Mouse (Mus musculus) cerebellum, adult 2 months (tissue): ENCODE data around the gene Utp11. TPM values are rescaled to one million over a fixed set of nuclear protein-coding genes. Genes with fewer than 3 reads are reported as not detected.

ENCODE experiments used
- DNase-seq, 2 experiments: peaks; one replicate each; pipeline ENCODE4 v3.0.0; 2021
- H3K27ac ChIP-seq: fragments of 200-500 bp; 2 replicates; pipeline ENCODE4 v1.5.1; 2012; ENCODE audit warnings: low read length, control low read depth, inconsistent platforms; ENCODE audit not compliant: insufficient read depth
- H3K27me3 ChIP-seq: fragments of 200-500 bp; 2 replicates; pipeline ENCODE4 v1.6.1; 2012; ENCODE audit warnings: inconsistent platforms, mild to moderate bottlenecking, low read length, moderate library complexity; ENCODE audit not compliant: control insufficient read depth, insufficient read depth
- H3K4me1 ChIP-seq: fragments of 200-500 bp; 2 replicates; pipeline ENCODE4 v1.6.1; 2011; ENCODE audit warnings: low read length; ENCODE audit not compliant: control insufficient read depth, insufficient read depth
- H3K4me3 ChIP-seq: fragments of 200-500 bp; replicated peaks from 2 replicates; pipeline ENCODE3; 2011; ENCODE audit warnings: mild to moderate bottlenecking, low read depth, low read length, control low read depth; ENCODE audit not compliant: insufficient read depth
- CTCF ChIP-seq: fragments of 200-500 bp; IDR thresholded peaks from 2 replicates; pipeline ENCODE4 v1.5.1; 2011; ENCODE audit warnings: low read depth, mild to moderate bottlenecking, control low read depth, low read length, moderate library complexity, borderline replicate concordance; ENCODE audit not compliant: insufficient read depth
- POLR2A ChIP-seq: fragments of 200-500 bp; IDR thresholded peaks from 2 replicates; pipeline ENCODE4 v1.6.1; 2011; ENCODE audit warnings: low read length, control low read depth, borderline replicate concordance; ENCODE audit not compliant: insufficient read depth
- WGBS: fragments of 180-500 bp; shearing (Covaris S2); methylation state at CpG from one replicate; pipeline ENCODE4 v1.1.7; 2018; 5-methylcytosine and 5-hydroxymethylcytosine counted together
- polyA plus RNA-seq: library from polyadenylated mRNA; depleted of rRNA; stranded (reverse); fragments of >200 nt; gene quantifications from 2 replicates; pipeline ENCODE4 v1.2.3, GENCODE M21; 2012; rRNA removed

Utp11 gene
- polyA plus RNA-seq, 1 experiment, result 19.4 TPM

DNA sequence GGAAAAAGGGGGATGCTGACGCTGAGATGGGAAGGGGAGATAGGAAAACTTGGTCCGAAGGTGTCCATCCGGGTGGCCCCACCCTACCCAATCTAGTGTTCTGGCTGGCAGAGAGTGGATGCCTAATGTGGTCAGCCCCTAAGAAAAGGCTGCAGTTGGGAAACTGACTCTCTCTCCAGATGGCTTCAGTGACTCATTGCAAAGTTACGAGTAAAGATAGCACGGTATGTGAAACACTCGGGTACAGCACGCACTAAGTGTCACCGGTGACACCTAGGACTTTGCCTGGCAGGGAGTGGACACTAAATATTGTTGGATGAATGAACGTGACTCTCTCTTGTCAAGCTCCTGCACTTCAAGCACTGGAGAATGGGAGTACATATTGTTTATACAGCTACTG lies 49.5 kb downstream of the Utp11 start:
- Histone ChIP-seq H3K27me3 (no peaks in the 10 kb centered on the region), H3K4me1 (no peaks in the 10 kb centered on the region), H3K4me3 (no peak overlapping the region), H3K27ac (no peak overlapping the region)
- TF ChIP-seq POLR2A, result no peak
- no peak for TF ChIP-seq CTCF
- WGBS, result 93% methylated on average over 9 of the region's 9 CpGs
- DNase-seq, result no peak

DNA sequence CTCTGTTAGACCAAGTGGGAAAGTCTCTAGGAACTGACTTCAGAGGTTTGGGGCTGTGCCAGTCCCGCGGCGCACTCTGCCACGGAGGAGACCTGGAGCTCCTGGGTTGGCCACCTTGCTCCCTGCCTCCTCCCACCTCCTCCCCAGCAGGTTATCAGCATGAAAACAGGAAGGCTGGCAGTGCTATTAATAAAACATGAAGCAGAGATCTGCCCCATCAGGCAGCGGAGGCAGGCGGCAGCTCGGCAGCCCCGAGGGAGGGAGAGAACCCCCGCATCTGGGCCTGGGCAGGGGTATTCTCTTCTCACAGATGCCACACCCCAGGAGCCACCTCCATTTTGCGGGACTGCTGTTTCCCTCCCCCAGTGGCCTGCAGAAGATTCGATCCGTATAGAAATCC lies 53.7 kb downstream of the Utp11 start:
- no peak overlapping the region for H3K27ac ChIP-seq
- no peaks in the 10 kb centered on the region for H3K27me3 ChIP-seq
- no peak for TF ChIP-seq CTCF
- no peak for DNase-seq
- no peaks in the 10 kb centered on the region for H3K4me1 ChIP-seq
- WGBS, result 16% methylated on average over 12 of the region's 12 CpGs
- H3K4me3 ChIP-seq, result no peak overlapping the region

DNA sequence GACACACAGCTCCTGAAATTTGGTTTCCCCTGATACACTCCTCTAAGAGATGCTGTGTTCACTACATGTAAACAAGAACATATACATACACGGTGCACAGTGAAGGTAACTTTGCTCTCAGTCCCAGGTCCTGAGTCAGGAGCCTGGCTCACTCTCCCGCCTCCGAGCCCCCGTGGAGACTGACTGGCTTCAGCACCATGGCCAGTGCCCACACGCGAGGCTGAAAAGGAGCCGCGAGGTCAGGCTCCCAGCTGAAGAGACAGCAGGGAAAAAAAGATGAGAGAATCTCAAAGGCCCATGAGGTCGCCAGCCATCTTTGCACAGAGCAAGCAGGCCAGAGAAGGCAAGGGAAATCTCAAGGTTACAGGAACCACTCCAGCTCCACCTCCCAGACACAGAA lies 60.1 kb downstream of the Utp11 start:
- 24% methylated on average over 9 of the region's 9 CpGs for WGBS
- Histone ChIP-seq H3K27me3 (no peaks in the 10 kb centered on the region), H3K4me1 (no peaks in the 10 kb centered on the region), H3K4me3 (no peak overlapping the region), H3K27ac (no peak overlapping the region)
- DNase-seq, result no peak
- no peak for TF ChIP-seq POLR2A
- TF ChIP-seq CTCF, result no peak

DNA sequence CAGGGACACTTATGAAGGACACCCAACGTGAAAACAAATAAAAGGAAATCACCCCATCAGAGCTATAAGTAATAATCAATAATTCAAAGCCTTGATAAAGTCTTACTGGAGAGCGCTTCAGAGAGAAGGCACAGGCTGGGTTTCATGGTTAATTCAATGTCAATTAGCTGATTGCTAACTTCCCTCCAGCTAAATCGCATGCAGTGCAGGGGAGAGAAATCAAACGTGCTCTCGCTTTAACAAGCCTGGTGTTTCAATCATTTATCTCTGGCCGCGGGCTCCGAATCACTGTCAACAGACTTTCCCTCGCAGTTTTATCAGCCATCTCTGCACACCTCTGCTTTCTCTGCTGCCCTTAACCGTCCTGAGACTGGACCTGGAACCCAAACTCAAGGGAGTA lies 60.5 kb downstream of the Utp11 start:
- Histone ChIP-seq H3K4me3 (no peak overlapping the region), H3K4me1 (no peaks in the 10 kb centered on the region), H3K27ac (no peak overlapping the region), H3K27me3 (no peaks in the 10 kb centered on the region)
- no peak for TF ChIP-seq POLR2A
- TF ChIP-seq CTCF, result no peak
- no peak for DNase-seq
- 82% methylated on average over 10 of the region's 10 CpGs for WGBS

DNA sequence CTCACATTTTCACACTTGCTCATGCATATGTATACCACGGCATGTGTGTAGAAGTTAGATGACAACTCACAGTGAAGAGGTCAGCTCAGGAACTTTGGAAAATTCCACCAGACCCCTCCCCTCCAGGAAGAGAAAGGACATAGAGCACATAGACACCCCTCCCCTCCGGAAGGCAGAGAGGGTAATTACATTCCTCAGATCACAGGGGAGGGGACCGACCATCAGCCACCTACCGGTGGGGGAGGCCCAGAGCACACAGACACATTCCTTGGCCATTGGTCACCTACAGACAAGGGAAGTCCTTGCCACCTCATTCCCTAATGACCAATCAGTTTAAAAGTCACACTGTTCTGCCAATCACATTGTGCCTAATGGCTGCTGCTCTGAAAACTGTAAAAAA lies 61.9 kb downstream of the Utp11 start:
- no peak for TF ChIP-seq CTCF
- TF ChIP-seq POLR2A, result no peak
- WGBS, result 55% methylated on average over 4 of the region's 4 CpGs
- DNase-seq, result no peak
- H3K27me3 ChIP-seq, result no peaks in the 10 kb centered on the region
- H3K4me3 ChIP-seq, result no peak overlapping the region
- H3K27ac ChIP-seq, result no peak overlapping the region
- no peaks in the 10 kb centered on the region for H3K4me1 ChIP-seq

Other genes starting within 250 kb of the Utp11 start
- not detected in 2 replicates for gene 3100002H09Rik, start 82.8 kb downstream of the Utp11 start, polyA plus RNA-seq
- gene Pou3f1, start 36.8 kb downstream of the Utp11 start, polyA plus RNA-seq, result 2.3 and 3.3 TPM in 2 replicates
- 1.4 and 1.6 TPM in 2 replicates for gene Fhl3, start 7.1 kb upstream of the Utp11 start, polyA plus RNA-seq
- gene Sf3a3, start 21.2 kb upstream of the Utp11 start, polyA plus RNA-seq, result 40.5 and 45.2 TPM in 2 replicates
- gene Inpp5b, start 48.2 kb upstream of the Utp11 start, polyA plus RNA-seq, result 92.4 and 102 TPM in 2 replicates
- gene Mtf1, start 108.5 kb upstream of the Utp11 start, polyA plus RNA-seq, result 14.9 and 17.0 TPM in 2 replicates
- 42.1 and 52.5 TPM in 2 replicates for gene Yrdc, start 157.1 kb upstream of the Utp11 start, polyA plus RNA-seq
- 85.5 and 85.8 TPM in 2 replicates for gene 1110065P20Rik, start 157.6 kb upstream of the Utp11 start, polyA plus RNA-seq
- 71.9 and 72.6 TPM in 2 replicates for gene Maneal, start 168.6 kb upstream of the Utp11 start, polyA plus RNA-seq
- gene Epha10, start 187.3 kb upstream of the Utp11 start, polyA plus RNA-seq, result 22.3 and 29.4 TPM in 2 replicates
- 24.0 TPM in 2 replicates for gene 9930104L06Rik, start 243.4 kb upstream of the Utp11 start, polyA plus RNA-seq
- 1.2 TPM in 2 replicates for gene Cdca8, start 245.7 kb upstream of the Utp11 start, polyA plus RNA-seq